Mouse (Mus musculus) liver, adult (tissue): ENCODE data around the gene Thsd4.

Source experiments
- GATA4 ChIP-seq: IDR thresholded peaks from 2 replicates; pipeline ENCODE4 v1.6.1; 2014; ENCODE audit warnings: mild to moderate bottlenecking, low read length; ENCODE audit not compliant: insufficient replicate concordance

The Thsd4 gene

DNA sequence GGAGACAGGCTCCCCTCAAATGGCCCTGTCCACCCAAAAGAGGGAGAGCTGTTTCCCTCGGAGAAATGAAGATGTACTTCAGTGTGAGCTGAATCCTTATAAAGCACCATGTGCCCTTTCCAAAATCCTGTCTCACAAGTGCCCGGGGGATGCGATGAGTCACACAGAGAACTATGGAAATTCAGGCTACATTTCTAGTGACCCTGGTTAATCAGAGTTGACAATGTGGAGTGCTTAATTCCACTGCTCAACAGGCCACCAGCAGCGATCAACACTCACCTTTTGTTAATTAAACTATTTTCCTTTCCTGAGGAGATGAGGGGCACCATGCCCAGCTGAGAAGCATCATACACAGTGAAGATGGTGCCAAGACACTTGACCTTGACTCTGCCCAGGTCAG is 138.9 kb downstream of the Thsd4 start:
- no peak for TF ChIP-seq GATA4

DNA sequence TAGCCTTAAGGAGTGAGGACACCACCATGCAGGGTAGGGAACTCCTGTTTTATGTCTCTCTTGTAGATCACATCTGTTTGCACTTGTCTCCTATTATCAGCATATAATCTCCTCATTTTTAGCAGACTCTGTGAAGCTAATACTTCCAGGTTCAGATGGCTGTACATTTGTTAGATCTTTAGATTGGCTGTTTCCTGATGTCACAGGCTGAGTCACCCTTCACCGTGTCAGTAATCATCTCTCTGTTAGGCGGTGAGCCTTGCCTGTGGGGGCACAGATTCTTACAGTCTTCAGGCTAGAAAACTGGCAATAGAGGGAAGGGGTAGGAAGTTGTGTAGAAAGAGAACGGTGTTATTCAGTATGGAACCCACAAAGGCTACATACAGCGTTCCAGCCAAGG is 139.3 kb downstream of the Thsd4 start:
- no peak for TF ChIP-seq GATA4

DNA sequence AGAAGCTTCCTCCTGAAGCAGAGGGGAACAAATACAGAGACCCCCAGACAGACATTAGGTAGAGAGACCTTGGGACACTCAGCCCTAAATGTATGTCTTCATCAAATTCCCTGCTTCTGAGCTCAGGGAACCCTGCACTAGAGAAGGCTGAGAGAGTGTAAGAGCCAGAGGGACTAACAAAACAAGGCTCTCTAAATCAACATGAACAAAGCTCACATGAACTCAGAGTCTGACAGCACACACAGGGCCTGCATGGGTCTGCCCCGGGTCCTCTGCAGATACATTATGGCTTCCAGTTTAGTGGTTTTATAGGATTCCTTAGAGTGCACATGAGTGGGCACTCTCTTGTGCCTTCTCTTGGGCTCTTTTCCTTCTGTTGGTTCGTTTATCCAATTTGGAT is 140.8 kb downstream of the Thsd4 start:
- no peak for TF ChIP-seq GATA4

DNA sequence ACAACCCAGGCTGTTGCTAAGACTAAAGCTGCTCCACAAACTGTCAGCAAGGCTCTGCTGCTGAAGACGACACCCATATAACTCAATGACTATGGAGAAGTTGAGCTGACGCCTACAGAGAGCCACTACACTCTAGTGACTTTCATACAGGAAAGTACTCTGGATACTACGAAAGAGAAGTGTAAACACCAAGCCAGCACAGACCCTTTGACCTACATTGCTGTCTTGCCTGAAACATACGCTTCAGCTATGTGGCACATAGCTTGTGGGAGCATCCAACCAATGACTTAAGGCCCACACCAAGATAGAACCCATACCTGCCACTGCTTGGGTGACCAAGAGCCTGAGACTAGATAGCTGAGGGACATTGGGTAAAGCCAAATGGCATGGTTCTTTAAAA is 141.3 kb downstream of the Thsd4 start:
- no peak for TF ChIP-seq GATA4

DNA sequence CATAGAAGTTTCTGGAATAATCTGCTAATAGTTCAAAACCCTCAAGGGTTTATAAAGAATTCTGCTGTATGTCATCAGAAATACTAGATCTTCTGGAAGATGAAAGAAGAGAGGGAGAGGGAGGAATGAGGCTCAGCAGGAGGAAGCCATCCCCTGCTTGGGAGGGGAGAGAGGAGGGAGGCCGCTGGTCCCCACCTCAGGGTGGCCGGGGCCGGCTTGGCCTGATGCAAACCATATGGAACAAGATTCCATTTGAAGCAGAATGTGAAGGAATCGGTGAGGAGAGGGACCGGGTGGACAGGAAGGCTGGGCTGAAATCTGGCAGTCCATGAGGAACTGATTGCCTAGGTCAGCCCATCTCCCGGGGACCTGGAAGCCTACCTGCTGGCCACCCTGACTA is 143.6 kb downstream of the Thsd4 start:
- no peak for TF ChIP-seq GATA4

DNA sequence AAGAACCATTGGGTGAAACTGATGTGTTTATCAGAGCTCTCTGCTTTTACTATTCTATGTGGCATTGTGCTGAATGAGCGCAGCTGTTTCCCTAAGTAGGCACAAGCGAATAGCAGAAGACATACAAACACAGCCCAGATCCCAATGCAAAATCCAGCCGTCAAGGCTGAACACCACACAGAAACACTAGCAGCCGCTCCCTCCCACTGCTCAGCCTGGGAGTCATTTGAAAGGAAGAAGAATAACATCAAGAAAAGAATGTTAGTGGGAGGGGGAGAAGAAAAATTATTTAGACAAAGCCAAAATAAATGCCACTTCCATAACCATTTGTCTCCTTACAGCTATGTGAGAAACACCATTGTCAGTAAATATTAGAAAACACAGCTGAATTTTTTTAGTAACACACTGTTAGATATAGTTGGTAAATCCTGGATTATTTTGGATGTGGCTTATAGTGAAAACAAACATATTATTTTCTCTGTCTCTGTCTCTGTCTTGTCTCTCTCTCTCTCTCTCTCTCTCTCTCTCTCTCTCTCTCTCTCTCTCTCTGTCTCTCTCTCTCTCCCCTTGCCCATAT is 148.6 kb downstream of the Thsd4 start:
- TF ChIP-seq GATA4: no peak

DNA sequence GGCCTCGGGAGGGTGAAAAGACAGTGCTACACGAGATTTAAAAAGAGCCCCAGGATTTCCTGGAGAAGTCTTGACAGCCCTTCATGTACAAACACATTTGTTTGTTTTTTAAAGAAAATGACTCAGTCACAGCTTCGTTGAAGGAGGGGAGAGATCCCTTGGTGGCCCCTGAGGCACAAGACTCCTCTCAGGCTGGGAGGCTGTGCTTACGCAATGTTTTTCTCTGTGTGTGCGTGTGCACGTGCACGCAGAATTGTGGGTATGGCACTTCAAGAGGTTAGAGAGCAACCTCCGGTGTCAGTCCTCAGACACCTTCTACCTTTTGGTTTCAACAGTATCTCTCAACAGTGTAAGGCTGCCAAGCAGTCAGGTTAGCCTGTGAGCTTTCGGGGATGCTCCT is 153.3 kb downstream of the Thsd4 start:
- no peak for TF ChIP-seq GATA4

DNA sequence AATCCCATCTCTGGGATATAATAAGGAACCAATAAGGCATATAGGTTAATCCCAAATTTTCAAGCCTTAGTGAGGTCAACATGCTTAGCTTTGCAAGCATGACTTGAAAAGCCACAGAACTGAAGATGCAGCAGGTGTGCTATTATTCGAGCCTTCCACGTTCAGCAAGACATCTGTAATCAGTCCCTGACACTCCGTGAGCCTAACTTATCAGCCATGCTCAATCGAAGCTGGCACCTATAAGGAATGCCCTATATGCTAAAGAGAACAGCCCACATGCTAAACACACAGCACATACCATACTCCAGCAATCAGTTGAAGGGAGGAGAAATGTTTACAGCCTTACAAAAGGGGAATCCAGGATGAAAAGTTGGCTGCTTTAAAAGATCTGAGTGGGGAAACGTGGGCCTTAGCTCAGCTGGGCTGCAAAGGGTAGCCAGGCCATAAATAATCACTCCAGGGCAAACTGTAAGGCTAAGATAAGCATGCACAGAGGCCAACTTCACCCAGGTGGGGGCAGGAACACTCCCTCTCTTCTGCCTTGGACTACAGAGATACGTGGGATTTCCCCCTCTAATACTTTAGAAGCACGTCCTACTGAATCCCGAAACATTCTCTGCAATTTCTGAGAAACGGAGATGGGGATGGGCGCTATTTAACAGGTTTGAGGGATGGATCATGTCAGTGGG is 154.1 kb downstream of the Thsd4 start:
- no peak for TF ChIP-seq GATA4

DNA sequence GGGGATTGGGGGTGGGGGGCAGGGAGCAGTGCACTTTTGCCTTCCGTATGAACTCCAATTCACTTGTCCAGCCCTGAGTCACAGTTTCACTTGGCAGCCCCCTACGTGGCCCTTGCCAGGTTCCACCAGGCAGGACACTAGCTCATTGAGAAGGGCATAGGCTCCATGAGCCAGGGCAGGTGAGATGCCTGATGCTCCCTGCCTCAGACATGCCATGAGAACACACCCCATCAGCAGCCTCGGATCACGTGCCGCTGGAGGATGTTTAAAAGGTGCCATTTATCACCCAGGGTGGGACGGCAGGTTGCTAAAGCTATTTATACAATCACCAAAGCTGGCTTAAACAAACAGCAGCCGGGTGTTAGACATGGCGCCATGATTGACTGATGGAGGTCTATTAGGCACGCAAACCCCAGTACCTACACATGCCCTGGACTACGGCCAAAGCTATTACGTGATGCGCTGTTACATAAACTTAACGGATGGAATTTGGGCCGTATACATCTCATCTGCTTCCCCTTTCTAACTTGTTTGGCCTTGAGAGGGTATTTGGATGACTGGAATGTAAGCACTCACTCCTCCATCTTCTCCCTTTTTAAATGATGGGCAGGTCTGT is 157.6 kb downstream of the Thsd4 start:
- no peak for TF ChIP-seq GATA4

DNA sequence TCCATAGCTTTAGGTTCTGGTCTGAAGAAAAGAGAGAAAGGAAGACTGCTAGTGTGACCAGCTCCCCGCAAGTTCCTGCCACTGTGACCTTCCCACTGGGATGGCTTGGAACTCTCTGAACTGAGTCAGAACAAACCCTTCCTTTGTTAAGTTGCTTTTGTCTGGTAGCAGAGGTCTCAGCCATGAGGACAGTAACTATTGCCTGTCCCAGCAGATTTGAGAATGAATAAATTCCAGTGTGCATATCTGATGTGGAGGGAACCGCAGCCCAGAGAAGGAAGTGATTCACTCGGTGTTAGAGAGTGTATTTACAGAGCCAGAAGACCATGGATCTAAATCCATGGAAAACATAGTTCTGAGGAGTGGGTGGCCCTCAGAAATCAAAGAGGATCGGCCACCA is 169.5 kb downstream of the Thsd4 start:
- TF ChIP-seq GATA4: no peak

DNA sequence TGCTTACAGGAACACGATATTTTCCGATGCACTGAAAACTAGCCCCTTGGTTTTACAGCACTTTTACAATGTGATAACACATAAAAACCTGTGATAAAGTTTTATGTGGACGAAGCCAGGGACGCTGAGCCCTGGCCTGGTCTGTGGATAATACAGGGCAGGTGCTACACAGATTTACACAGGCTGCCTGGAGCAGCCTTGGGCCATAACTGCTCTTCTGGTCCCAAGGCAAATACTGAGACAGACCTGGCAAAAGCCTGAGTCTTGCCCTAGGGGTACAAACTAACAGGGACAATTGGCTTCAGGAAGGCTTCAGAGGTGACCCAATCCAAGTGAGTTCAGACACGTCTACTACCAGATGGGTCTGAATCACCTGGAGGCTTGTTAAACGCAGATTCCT is 170.7 kb downstream of the Thsd4 start:
- no peak for TF ChIP-seq GATA4

DNA sequence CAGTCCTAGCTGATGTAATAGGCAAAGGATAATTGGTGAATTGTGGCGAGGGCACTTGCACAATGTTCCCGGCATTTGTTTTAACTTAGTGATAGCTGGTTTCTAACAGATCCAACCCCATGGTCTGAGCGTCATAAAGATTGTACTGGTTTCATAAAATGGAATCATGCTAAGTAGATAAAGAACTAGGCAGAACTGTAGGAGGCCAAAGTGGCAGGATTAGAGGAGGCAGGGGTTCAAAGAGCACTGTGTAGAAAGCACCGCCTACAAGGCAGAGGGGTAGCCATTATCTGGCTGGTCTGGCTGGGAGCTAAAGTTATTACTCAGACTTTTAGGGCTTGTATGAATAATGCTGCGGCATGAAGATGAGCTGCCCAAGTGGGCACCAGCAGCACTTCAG is 185.7 kb downstream of the Thsd4 start:
- no peak for TF ChIP-seq GATA4

DNA sequence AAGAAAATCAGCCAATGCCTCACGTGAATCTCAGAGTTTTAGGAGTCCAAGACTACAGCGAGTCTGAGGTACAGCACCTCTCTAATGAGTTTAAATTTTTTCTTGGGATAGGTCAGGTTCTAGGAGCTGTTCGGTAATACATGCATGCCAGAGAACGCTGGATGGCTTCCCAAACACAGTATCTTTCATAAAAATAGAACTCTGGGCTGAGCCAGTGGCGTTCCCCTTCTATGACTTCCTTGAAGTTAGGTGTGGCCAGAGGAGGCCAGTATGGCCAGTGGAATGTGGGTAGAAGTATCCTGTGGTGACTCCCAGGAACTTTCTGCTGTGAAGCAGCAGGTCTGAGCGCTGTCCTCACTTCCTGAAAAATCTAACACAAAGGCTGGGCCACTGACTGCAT is 186.4 kb downstream of the Thsd4 start:
- no peak for TF ChIP-seq GATA4

DNA sequence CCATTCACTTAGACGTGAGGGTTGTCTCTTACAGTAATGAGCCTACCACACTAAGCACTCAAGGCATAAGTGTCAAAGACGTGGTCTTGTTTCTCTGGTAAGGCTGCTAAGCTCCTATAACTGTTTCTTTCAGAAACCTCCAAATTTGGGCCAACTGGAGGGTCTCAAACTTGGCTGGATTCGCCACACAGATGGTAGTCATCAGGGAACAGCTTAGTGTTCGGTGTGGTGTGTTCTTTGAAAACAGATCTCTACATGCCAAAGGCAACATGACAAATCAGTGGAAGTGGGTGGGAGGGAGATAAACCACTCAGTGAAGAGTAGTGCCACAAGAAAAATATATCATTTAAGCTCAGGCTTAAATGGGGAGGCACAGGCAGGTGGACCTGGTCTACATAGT is 191.9 kb downstream of the Thsd4 start:
- TF ChIP-seq GATA4: no peak

DNA sequence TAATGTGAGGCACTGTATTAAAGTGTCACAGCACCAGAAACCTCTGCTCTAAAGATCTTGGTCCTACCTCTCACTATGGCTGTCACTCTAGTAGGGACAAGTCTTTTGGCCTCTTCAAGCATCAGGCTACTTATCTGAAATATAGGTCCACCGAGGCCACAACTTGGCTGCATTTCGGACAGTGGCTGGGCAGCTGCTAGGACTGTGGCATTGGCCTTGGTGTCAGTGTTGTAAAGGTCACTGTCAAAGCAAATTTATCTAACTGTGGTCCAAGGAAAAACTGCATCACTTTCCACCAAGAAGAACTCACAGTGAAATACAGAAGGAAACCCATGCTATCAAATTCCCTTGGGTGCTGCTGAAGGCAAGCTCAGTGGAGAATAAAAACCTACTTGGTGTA is 197.1 kb downstream of the Thsd4 start:
- no peak for TF ChIP-seq GATA4

DNA sequence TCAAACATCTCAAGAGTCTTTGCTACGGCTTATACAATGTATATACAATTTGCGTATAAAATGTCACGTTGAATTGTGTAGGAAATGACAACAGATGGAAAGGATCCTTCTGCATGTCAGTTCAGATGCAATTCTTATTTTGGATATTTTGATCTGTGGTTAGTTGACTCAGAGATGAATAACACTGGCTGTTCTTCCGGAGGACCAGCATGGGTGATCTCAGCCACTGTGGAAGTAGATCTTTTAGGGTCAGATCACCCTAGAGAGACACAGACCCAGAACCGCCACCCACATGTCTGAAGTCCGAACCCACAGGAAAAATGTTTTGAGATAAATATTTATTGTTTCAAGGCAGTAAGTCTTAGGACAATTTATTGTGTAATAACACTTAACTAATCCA is 198.4 kb downstream of the Thsd4 start:
- no peak for TF ChIP-seq GATA4

DNA sequence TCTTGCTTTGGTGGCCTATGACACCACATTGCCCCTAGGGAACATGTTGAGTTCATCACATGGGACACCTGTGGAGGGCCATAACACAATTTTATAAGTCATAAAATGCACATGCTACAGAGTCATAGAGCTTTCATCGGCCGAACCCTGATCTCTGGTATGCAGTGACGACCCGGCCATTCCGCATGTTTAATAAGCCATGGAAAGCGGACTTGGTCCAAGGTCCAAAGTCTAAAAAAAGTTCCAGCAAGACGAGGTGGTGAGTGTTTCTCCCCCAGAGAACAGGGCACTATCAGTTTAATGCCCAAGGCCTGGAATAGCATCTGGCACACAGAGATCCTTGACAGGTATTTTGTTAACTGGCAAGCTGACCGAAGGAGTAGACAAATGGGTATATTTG is 204.6 kb downstream of the Thsd4 start:
- TF ChIP-seq GATA4: no peak
